Mouse (Mus musculus): ENCODE measurements around the gene Gna11. TPM values are rescaled to one million over a fixed set of nuclear protein-coding genes. Genes with fewer than 3 reads are reported as not detected.

The Gna11 gene
- polyA plus RNA-seq, 1 experiment from 2014 or later: 59.0 TPM

- Histone ChIP-seq H3K9ac (0 out of 2 replicates have a peak overlapping the region, but pooled peaks have one; percentile 28), H3K4me3 (no peak overlapping the region), H3K27me3 (replicated peaks) (peaks cover 13% of the 10 kb centered on the region), H3K9me3 (no peaks in the 10 kb centered on the region), H3K27ac (replicated peaks) (no peak overlapping the region), H3K4me1 (peaks cover 25% of the 10 kb centered on the region), H3K4me2 (no peak overlapping the region), H3K36me3 (no peaks in the 10 kb centered on the region)
- 67% methylated on average over 23 of the region's 23 CpGs for WGBS
- ATAC-seq (ENCODE audit: extremely low read depth, insufficient number of reproducible peaks, low FRiP score, low TSS enrichment): no peak
These were observed 45.6 kb downstream of the Gna11 start for GRCm38 (mm10) chr10:81499250-81499901.

DNA sequence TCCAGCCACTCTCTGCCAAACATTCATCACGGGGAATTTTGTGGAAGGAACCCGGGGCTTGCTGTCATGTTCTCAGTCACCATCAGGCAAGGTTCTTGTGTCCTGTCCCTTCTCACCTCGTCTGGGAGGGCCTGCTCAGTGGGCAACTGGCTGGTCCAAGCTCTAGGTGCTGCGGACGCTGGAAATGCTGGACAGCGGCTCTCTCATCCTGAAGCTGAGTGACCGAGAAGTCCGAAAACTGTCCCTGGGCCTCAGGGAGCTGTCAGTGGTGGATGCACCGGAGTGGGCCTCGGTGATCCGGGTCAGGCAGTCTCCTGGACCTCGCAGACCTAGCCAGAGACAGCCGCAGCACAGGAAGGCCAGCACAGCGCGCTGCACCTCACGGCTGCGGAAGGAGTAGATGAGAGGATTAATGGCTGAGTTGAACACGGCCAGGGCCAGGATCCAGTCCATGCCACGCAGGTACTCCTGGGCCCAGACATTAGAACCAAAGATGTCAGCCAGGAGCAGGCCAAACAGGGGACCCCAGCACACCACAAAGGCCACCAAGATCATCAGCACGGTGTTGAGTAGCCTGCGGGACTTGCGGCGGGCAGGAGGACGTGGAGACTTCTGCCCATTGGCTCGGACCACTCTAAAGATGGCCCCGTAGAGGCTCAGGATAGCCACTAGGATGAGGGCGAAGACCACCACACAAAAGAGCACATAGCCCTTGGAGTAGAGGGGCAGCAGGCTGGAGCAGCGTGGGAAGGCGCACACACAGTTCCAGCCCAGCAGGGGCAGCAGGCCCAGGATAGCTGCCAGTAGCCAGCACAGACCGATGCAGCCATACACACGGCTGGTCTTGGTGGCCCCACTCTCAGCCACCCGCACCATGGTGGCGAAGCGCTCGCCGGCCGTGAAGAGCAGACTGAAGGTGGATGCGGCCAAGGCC, 46.4 kb downstream of the Gna11 start:
- Histone ChIP-seq H3K27ac (replicated peaks) (no peak overlapping the region), H3K4me2 (no peak overlapping the region), H3K9ac (0 out of 2 replicates have a peak overlapping the region, but pooled peaks have one; percentile 21), H3K4me1 (peaks cover 30% of the 10 kb centered on the region), H3K4me3 (no peak overlapping the region), H3K9me3 (no peaks in the 10 kb centered on the region), H3K27me3 (replicated peaks) (peaks cover 8% of the 10 kb centered on the region), H3K36me3 (0 out of 2 replicates have a peak, but pooled peaks cover 4% of the 10 kb centered on the region)
- ATAC-seq (ENCODE audit: extremely low read depth, insufficient number of reproducible peaks, low FRiP score, low TSS enrichment): no peak
- WGBS: 77% methylated on average over 38 of the region's 38 CpGs

DNA sequence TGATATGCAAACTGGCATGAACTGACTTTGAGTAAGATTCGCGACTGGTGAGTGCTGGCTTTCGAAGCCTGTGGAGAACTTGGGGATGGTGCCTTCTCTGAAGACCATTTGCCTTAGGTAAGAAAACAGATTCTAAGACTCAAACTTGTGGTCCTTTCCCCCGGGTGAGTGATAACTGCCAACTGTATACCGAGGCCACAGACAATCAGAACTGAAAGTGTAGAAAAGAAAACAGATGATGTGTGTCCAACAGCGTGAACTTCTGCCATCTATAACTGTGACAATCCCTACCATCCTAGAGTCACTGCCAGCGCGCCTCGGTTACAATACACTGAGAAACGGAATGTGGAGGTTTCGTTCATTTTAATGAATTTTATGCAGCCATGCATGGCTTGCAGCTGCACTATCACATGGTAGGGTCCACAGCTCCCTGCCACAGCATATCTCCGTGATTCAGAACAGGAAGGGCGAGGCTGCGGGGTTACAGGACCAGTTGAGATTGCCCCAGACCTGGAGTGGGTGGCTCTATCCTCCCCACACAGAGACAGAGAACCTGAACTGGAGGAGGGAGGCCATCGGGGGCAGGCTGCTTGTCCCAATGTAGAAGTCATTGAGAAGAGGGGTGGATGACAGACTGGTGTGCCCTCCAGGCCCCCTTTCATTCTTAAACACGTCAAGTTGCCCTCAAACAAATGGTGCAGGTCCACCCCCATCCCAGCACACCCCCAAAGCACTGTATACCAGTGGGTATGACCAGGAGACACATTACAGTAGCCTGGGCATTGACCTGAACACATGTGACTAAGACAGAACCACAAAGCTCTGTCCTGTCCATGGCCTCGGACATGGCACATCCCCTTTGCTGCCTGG, 47.4 kb downstream of the Gna11 start:
- Histone ChIP-seq H3K27me3 (replicated peaks) (no peaks in the 10 kb centered on the region), H3K4me2 (peak overlapping the region; percentile 65), H3K27ac (replicated peaks) (no peak overlapping the region), H3K36me3 (peaks cover 11% of the 10 kb centered on the region), H3K4me1 (peaks cover 26% of the 10 kb centered on the region), H3K4me3 (no peak overlapping the region), H3K9me3 (no peaks in the 10 kb centered on the region), H3K9ac (no peak overlapping the region)
- ATAC-seq (ENCODE audit: extremely low read depth, insufficient number of reproducible peaks, low FRiP score, low TSS enrichment): no peak
- WGBS: 73% methylated on average over 17 of the region's 17 CpGs

GRCm38 (mm10) chr10:81496969-81497368, 48.0 kb downstream of the Gna11 start:
- H3K27ac ChIP-seq (replicated peaks): no peak overlapping the region

GRCm38 (mm10) chr10:81496264-81496901, 48.6 kb downstream of the Gna11 start, which contains the start of gene Ncln:
TSS of gene Ncln (minus strand) at chr10:81496392.
- under 1% methylated on average over 45 of the region's 45 CpGs for WGBS
- Histone ChIP-seq H3K4me3 (peak within 1 kb of the TSS; percentile 95), H3K27ac (replicated peaks) (peak within 1 kb of the TSS; percentile 77), H3K9me3 (no peaks in the 10 kb centered on the region), H3K4me1 (peaks cover 26% of the 10 kb centered on the region), H3K36me3 (peaks cover 23% of the 10 kb centered on the region), H3K27me3 (replicated peaks) (no peaks in the 10 kb centered on the region), H3K4me2 (peak within 1 kb of the TSS; percentile 96), H3K9ac (peak within 1 kb of the TSS; percentile 91)
- peak; percentile 93 for ATAC-seq (ENCODE audit: extremely low read depth, insufficient number of reproducible peaks, low FRiP score, low TSS enrichment)

More at GRCm38 (mm10) chr10:81496969-81497368, 48.0 kb downstream of the Gna11 start:
- peak overlapping the region; percentile 65 for H3K4me2 ChIP-seq
- ATAC-seq (ENCODE audit: extremely low read depth, insufficient number of reproducible peaks, low FRiP score, low TSS enrichment): no peak
- peaks cover 17% of the 10 kb centered on the region for H3K36me3 ChIP-seq
- H3K9me3 ChIP-seq: no peaks in the 10 kb centered on the region
- H3K27me3 ChIP-seq (replicated peaks): no peaks in the 10 kb centered on the region
- peak overlapping the region; percentile 95 for H3K4me3 ChIP-seq
- 29% methylated on average over 4 of the region's 4 CpGs for WGBS
- peak overlapping the region; percentile 74 for H3K9ac ChIP-seq
- peaks cover 26% of the 10 kb centered on the region for H3K4me1 ChIP-seq

DNA sequence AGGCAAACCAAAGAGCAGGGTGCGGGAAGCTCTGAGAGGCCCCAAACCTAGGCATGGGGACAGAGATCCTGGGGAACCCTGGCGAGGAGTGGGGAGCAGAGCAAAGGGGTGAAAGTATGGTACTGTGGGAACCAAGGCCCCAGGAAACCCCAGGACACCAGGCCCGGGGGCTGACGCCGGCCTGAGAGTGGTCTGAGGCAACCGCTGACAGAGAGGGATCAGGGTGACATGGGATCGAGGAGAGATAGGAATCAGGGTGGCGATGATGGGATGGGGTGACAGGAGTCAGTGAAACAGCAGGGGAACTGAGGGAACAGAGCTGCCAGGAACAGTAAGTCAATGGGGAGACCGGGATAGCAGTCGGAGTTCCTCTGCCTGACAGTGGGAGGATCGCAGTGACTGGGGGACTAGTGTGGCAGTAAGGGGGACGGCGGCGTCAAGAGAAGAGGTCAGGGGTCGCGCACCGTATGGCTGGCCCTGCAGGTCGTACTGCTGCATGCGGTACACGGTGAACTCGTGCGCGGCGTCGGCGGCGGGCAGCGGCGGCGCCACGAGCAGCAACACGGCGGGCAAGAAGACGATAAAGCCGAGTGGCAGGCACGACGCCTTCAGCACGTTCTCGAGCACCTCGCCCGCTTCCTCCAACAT, 49.2 kb downstream of the Gna11 start:
- Histone ChIP-seq H3K9me3 (no peaks in the 10 kb centered on the region), H3K9ac (peak overlapping the region; percentile 91), H3K4me3 (peak overlapping the region; percentile 95), H3K27me3 (replicated peaks) (no peaks in the 10 kb centered on the region), H3K36me3 (peaks cover 30% of the 10 kb centered on the region), H3K4me2 (peak overlapping the region; percentile 96), H3K27ac (replicated peaks) (peak overlapping the region; percentile 60; the same call in 1 of the 2 replicates), H3K4me1 (peaks cover 26% of the 10 kb centered on the region)
- WGBS: 2% methylated on average over 41 of the region's 41 CpGs
- ATAC-seq (ENCODE audit: extremely low read depth, insufficient number of reproducible peaks, low FRiP score, low TSS enrichment): 0 out of 2 replicates have a peak, but pooled peaks have one; percentile 6

GRCm38 (mm10) chr10:81495151-81495550, 49.8 kb downstream of the Gna11 start:
- Histone ChIP-seq H3K4me1 (peaks cover 26% of the 10 kb centered on the region), H3K4me2 (peak overlapping the region; percentile 96), H3K27ac (replicated peaks) (no peak overlapping the region), H3K9me3 (no peaks in the 10 kb centered on the region), H3K27me3 (replicated peaks) (no peaks in the 10 kb centered on the region), H3K9ac (peak overlapping the region; percentile 91), H3K36me3 (peaks cover 35% of the 10 kb centered on the region), H3K4me3 (peak overlapping the region; percentile 95)
- WGBS: 68% methylated on average over 6 of the region's 6 CpGs
- no peak for ATAC-seq (ENCODE audit: extremely low read depth, insufficient number of reproducible peaks, low FRiP score, low TSS enrichment)

GRCm38 (mm10) chr10:81494260-81495041, 50.5 kb downstream of the Gna11 start:
- H3K9ac ChIP-seq: peak overlapping the region; percentile 91
- peaks cover 42% of the 10 kb centered on the region for H3K36me3 ChIP-seq
- ATAC-seq (ENCODE audit: extremely low read depth, insufficient number of reproducible peaks, low FRiP score, low TSS enrichment): no peak
- peak overlapping the region; percentile 96 for H3K4me2 ChIP-seq
- no peaks in the 10 kb centered on the region for H3K27me3 ChIP-seq (replicated peaks)
- no peaks in the 10 kb centered on the region for H3K9me3 ChIP-seq
- H3K27ac ChIP-seq (replicated peaks): no peak overlapping the region
- peaks cover 26% of the 10 kb centered on the region for H3K4me1 ChIP-seq
- peak overlapping the region; percentile 95 for H3K4me3 ChIP-seq
- 86% methylated on average over 11 of the region's 11 CpGs for WGBS

- Histone ChIP-seq H3K4me3 (no peak overlapping the region), H3K9ac (0 out of 2 replicates have a peak overlapping the region, but pooled peaks have one; percentile 25), H3K27ac (replicated peaks) (no peak overlapping the region), H3K36me3 (peaks cover 50% of the 10 kb centered on the region), H3K4me2 (no peak overlapping the region), H3K9me3 (no peaks in the 10 kb centered on the region), H3K27me3 (replicated peaks) (no peaks in the 10 kb centered on the region), H3K4me1 (peaks cover 24% of the 10 kb centered on the region)
- no peak for ATAC-seq (ENCODE audit: extremely low read depth, insufficient number of reproducible peaks, low FRiP score, low TSS enrichment)
- WGBS: 80% methylated on average over 8 of the region's 8 CpGs
These were observed 51.3 kb downstream of the Gna11 start for GRCm38 (mm10) chr10:81493601-81494220.
